Mouse (Mus musculus): ENCODE data around the gene Mipep. TPM values are rescaled to one million over a fixed set of nuclear protein-coding genes. Genes with fewer than 3 reads are reported as not detected.

Mipep gene
- total RNA-seq, 2 experiments from 2014 or later, result 52.9 to 57.9 TPM

Other genes with a start within 250 kb of the Mipep start
- 100 to 1,000 TPM in 1 of 2 experiments, 10 to 100 TPM in 1; 79.0 to 103 TPM for gene Spata13, start 150.6 kb upstream of the Mipep start, total RNA-seq (2021)
- gene C1qtnf9, start 16.4 kb upstream of the Mipep start, total RNA-seq (2021), result 10 to 100 TPM; 17.0 to 18.9 TPM

All from adrenal gland, postnatal 10 days (tissue).